Mouse (Mus musculus): Measurements from ENCODE around the gene Rpp14.

The Rpp14 gene

GRCm38 (mm10) chr14:8080165-8080679 is at the start of gene Rpp14:
Gene Rpp14 (plus strand): TSS chr14:8080367.
- peak; percentile 94 for DNase-seq (ENCODE audit: low spot score)

GRCm38 (mm10) chr14:8030535-8030934 is 49.6 kb upstream of the Rpp14 start:
- DNase-seq (ENCODE audit: low spot score), result peak; percentile 33

DNA sequence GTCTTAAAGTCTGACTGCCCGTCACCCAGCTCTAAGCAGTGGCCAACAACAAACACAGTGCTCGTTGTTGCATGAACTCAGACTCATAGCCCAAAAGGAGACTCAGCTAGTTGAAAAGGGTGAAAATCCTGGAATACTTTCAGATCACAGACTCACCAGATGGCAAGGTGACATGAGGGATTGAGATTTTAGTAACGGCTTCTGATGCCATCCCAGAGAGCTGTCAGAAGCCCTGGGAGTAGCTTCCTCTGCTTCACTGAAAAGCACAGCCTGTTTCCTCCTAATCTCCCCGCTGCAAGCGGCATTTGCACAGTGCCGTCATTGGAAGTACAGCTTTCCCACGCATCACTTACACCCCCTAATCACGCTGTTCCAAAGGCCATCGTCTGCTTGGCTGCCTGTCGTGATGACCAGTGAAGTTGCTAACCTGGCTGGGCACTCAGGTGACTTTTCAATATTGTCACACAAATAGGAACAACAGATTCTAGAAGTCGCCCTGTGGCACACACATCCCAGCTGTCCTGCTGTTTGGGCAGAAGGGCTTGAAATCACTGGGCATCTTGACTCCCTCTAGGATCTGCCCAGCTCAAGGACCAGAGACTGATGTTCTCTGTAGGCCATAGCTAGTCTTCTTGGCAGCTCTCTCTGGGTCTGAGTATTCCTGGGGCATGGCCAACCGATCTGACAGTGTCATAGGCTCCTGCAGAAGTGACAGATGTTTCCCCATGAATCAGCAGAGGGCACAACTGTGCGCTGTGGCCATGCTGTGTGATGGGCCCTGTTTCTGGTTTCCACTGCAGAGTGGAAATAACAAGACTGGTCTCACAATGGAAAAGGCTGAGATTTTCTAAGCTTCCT is 47.9 kb upstream of the Rpp14 start:
- DNase-seq (ENCODE audit: low spot score), result no peak

GRCm38 (mm10) chr14:8034561-8034960 is 45.6 kb upstream of the Rpp14 start:
- no peak for DNase-seq (ENCODE audit: low spot score)

GRCm38 (mm10) chr14:8035951-8036350 is 44.2 kb upstream of the Rpp14 start:
- no peak for DNase-seq (ENCODE audit: low spot score)

DNA sequence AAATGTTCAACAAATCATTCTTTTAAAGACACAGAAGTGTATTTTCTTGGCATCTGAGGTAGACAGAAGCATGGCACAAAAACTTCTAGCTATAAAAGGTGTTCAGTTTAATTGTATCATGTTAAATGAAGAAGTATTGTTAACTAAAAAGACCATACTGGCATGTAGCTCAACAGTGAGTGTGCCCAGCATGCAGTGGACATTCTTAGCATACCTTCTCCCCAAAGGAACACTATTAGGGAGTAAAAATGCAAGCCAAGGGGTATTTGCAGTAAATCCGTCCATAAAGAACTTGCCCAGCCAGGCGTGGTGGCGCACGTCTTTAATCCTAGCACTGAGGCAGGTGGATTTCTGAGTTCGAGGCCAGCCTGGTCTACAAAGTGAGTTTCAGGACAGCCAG is 43.8 kb upstream of the Rpp14 start:
- no peak for DNase-seq (ENCODE audit: low spot score)

DNA sequence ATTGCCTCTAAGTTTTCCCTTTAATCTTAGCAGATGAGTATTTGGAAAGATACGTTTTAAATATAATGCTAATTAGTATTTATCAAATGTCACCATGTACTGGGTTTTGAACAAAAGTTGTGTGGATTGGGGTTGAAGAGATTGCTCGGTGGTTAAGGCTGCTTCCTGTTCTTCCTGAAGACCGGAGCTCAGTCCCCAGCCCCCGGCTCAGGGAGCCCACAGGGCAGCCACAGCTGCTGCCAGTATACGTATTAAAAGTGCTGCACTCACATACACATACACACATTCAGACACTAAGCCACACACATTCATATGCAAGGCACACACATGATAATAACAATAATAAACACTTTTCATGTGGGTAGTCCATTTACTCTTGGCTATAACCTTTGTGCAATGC is 42.0 kb upstream of the Rpp14 start:
- no peak for DNase-seq (ENCODE audit: low spot score)

- DNase-seq (ENCODE audit: low spot score), result peak; percentile 15
Observed at GRCm38 (mm10) chr14:8038791-8039448, 41.2 kb upstream of the Rpp14 start.

DNA sequence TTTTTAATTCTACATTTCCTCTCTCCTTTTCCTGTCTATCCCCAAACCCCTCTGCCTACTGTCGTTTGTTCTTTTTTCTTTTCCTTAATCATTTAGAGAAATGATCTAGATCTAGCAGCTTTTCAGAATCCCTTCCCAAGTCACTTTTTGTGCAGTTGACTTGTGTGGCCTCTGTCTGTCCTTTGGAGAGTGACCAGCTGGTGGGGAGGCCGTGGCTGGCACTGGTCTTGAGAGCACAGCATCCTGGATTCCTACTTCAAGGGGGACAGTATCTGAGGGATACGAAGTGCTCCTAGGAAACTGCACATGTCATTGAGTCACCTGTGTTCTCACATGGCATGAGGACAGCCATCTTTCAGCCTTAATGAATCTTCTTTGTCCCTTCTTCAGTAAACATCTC is 40.0 kb upstream of the Rpp14 start:
- no peak for DNase-seq (ENCODE audit: low spot score)

DNA sequence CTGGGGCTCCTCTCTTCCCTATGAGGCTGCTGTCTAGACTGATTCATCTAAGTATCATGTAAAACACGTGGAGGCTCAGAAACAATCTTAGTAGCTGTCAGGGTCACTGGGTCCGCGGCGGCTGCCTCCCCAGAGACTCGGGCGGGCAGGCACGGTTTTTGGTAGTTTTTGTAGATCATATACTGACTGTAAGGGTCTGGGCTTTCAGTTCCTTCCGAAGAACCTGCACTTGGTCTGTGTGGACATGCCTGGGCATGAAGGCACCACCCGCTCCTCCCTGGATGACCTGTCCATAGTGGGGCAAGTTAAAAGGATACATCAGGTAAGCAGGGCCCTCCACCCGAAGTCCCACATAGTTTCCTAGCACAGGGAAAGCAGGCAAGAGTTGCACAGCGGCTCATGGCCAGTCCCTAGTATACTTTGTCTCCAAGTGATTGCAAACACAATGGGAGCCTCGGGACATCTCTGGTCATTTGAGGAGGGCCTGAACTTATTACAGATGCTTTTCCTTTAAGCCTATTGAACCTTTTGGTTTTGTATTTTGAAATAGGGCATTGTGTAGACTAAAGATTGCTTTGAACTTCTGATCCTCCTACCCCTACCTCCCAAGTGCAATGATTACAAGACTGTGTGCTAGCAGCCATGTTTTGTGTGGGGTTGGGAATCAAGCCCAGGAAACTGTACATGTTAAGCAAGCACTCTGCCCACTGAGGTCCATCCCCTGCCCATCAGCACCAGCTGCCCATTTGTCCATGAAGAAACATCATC is 39.1 kb upstream of the Rpp14 start:
- DNase-seq (ENCODE audit: low spot score), result no peak

DNA sequence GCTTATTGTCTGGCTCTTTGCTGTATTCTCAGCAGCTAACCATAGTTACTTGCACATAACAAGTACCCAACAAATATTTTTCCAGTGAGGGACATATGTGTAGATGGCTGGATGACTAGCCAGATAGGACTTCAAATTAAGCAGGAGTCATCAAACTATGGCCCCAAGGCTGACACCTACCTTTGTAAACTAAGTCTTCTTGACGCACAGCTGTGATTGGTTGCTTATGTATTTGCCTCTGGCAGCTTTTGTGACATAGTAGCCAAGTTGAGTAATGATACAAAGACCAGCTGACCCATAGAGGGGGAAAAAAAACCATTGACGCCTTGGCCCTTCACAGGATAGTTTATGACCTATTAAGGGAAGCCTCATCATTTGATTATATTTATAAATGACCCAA is 38.0 kb upstream of the Rpp14 start:
- DNase-seq (ENCODE audit: low spot score), result no peak

DNA sequence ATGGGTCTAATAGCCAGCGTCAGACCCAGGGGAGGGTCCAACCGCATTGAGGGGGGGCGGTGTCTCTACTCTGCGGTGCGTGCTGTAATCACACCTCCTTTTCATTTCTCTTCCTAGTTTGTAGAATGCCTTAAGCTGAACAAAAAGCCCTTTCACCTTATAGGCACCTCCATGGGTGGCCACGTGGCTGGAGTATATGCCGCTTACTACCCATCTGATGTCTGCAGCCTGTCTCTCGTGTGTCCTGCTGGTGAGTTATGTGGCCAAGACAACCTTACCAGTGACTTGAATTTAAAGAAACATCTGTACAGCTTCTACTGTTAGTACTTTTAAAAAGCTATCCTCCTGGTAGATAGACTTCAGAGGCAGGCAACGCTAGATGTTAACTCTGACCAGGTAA is 37.6 kb upstream of the Rpp14 start:
- no peak for DNase-seq (ENCODE audit: low spot score)

GRCm38 (mm10) chr14:8044330-8044729 is 35.8 kb upstream of the Rpp14 start:
- peak; percentile 17 for DNase-seq (ENCODE audit: low spot score)

GRCm38 (mm10) chr14:8044786-8045185 is 35.4 kb upstream of the Rpp14 start:
- no peak for DNase-seq (ENCODE audit: low spot score)

DNA sequence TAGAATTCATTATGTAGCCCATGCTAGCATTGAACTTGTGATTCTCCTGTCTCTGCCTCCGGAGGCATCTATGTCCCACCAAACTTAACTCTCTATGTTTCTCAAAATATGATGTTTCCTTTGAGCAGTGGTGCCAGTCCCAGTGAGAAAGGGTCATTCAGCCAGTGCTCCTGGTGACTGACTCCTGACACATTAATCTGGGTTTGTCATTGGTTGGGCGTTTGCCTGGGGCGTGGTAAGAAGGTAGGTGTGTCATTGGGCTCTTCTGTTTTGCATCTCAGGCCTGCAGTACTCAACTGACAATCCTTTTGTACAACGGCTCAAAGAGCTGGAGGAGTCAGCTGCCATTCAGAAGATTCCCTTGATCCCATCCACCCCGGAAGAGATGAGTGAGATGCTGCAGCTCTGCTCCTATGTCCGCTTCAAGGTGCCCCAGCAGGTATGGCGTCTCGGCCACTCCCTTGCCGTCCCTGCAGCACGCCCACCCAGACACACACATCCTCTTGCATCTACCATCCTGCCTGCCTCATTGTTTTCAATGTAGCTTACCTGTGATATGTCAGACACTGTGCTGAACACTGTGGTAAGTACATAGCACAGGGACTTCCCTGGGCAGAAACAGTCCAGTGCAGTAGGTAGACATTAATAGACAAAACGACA is 34.9 kb upstream of the Rpp14 start:
- DNase-seq (ENCODE audit: low spot score), result no peak

- no peak for DNase-seq (ENCODE audit: low spot score)
Observed at GRCm38 (mm10) chr14:8046839-8047238, 33.3 kb upstream of the Rpp14 start.

- no peak for DNase-seq (ENCODE audit: low spot score)
Observed at GRCm38 (mm10) chr14:8049334-8049733, 30.8 kb upstream of the Rpp14 start.

GRCm38 (mm10) chr14:8051869-8052268 is 28.3 kb upstream of the Rpp14 start:
- DNase-seq (ENCODE audit: low spot score), result no peak

- DNase-seq (ENCODE audit: low spot score), result no peak
Observed at GRCm38 (mm10) chr14:8052661-8053060, 27.5 kb upstream of the Rpp14 start.

DNA sequence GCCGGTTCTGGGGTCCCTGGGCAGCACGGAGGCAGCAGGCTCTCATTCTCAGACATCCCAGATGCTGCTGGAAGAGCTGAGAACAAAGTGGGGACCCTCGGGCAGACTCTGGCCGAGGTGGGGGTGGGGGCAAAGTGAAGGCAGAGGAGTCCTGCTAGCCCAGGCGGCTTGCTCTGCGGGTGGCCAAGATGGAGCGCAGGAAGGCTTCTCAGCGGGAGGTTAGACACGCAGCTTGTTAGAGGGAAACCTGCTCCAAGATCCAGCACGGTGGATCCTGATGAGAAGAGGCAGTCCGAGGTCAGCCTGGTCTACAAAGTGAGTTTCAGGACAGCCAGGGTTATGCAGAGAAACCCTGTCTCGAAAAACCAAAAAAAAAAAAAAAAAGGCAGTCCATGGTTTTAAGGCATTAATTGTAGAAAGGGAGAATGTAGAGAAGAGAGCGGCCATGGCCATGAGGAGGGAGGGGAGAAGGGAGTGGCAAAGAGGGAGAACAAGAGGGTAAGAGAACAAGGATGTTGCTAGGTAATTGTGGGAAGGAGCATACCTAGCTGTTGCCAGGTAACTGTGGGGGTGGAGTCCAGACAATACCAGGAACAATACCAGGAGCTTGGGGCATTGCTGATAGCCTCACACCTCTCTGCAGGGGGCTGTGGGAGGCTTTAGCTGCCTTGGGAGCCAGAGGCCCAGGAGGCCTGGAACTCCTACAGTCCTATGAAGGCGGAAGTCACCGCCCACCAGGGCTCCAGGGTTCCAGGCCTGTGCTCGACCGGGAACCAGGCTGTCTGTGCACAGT is 25.7 kb upstream of the Rpp14 start:
- no peak for DNase-seq (ENCODE audit: low spot score)

- DNase-seq (ENCODE audit: low spot score), result no peak
Observed at GRCm38 (mm10) chr14:8056076-8056475, 24.1 kb upstream of the Rpp14 start.
